Mouse (Mus musculus): Measurements from ENCODE around the gene Serpina12.

DNA sequence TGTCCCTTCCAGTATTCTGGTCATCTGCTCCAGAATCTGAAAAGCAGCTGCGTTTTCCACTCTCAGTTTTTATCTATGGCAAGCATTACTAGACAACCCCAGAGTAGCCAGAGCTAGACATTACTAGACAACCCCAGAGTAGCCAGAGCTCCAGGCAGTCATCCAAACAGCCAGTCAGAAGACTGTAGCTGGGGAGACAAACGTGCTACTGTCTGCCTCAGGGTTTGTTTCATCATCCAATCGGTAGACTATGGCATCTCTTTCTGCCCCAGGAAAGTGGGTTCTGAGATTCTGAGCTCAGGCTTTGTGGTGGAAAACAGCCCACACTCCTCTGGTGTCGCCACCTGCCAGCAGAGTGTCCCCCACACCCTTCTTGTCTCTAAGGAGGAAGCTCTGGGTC, 23.3 kb upstream of the Serpina12 start:
- TF ChIP-seq POLR2A (IDR thresholded peaks at IDR 0.05; ENCODE audit: control insufficient read depth, low read depth, low read length) (no peak), CTCF (IDR thresholded peaks at IDR 0.05; ENCODE audit: control insufficient read depth, insufficient read depth, insufficient replicate concordance, low read depth, low read length) (no peak)
